Mouse (Mus musculus) heart, adult 2 months (tissue): ENCODE measurements around the gene Glis3.

Source experiments
- CTCF ChIP-seq: fragments of 200-600 bp; IDR thresholded peaks from 2 replicates; pipeline ENCODE4 v1.8.1; 2022; ENCODE audit warnings: antibody characterized with exemption, mild to moderate bottlenecking, moderate library complexity
- EP300 ChIP-seq: fragments of 200-500 bp; IDR thresholded peaks from 2 replicates; pipeline ENCODE4 v1.6.1; 2011; ENCODE audit warnings: low read depth, low read length, control low read depth; ENCODE audit not compliant: insufficient read depth
- POLR2A ChIP-seq: fragments of 200-500 bp; IDR thresholded peaks from 2 replicates; pipeline ENCODE4 v1.6.1; 2011; ENCODE audit warnings: mild to moderate bottlenecking, low read depth, low read length, control low read depth; ENCODE audit not compliant: insufficient read depth

- no peak for TF ChIP-seq CTCF
- no peak for TF ChIP-seq POLR2A
- no peak for TF ChIP-seq EP300
Observed at GRCm38 (mm10) chr19:28442161-28442560, 237.7 kb downstream of the Glis3 start.
